Mouse (Mus musculus) common myeloid progenitor, adult 5-6 weeks (primary cell): ENCODE measurements around the gene Chil1. TPM values are rescaled to one million over a fixed set of nuclear protein-coding genes. Genes with fewer than 3 reads are reported as not detected.

Experiments used
- ATAC-seq: replicated peaks from 2 replicates; pipeline ENCODE4 v1.8.0; 2016; ENCODE audit warnings: low read depth, mild to moderate bottlenecking, moderate TSS enrichment, inconsistent platforms; ENCODE audit not compliant: poor library complexity, severe bottlenecking
- total RNA-seq: library from RNA; stranded (forward); fragments of 200-1000, 187-1606 nt; gene quantifications from 2 replicates; pipeline ENCODE4 v1.2.3, GENCODE M21; 2017

Chil1 gene
- total RNA-seq, 1 experiment from 2014 or later, result 3.1 TPM

- ATAC-seq, result peak; percentile 76
Observed at GRCm38 (mm10) chr1:134201751-134202420, 19.9 kb downstream of the Chil1 start.

- no peak for ATAC-seq
Observed at GRCm38 (mm10) chr1:134204230-134204629, 22.3 kb downstream of the Chil1 start.

DNA sequence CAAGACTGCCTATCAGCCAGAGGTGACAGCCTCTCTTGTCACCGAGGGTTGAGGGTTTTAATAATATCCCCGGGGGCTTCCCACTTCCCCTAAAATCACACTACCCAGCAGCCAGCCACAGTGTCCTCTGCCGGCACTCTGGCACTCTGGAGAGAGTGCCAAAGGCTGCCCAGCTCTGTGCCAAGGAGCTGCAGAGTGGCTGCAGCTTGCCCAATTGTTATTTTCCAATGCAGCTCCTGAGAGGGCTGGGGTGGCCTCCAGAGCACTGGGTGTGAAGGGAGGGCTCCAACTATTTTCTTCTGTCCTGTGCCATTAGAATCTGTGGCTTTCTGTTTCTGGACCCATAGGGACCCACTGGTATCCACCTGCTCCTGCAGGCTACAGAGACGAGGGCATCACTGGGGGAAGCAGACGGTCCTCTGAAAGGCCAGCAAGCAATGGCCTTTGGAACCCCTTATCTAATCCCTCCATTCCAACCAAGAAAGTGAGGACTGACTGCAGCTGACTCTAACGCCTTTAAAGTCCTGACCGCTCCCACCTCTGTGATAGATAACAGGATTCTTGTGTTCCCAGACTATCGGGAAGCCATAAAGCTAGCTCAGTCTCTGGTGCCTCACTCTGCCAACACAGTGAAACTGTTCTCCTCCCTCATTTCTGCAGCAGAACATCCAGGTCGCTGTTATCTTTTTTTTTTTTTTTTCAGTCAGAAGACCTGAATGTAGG, 23.5 kb downstream of the Chil1 start:
- 0 out of 2 replicates have a peak, but pooled peaks have one; percentile 17 for ATAC-seq

DNA sequence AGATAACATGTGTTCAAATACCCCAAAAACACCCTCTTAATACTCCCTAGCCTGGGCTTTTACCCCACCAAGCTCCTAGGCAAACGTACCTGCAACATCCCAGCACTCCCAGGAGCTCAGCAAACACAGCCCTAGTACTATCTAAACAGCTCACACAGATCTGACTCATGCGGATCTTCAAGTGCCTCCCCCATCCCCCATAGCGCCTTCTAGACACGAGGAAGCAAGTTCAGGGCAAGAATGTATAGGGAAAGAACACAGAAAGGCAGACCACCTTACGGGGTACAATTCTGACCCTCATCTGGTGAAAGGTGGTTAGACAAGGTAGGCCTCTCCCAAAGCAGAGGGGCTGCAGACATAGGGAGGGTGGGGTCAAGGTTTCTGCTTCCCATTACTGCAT, 24.1 kb downstream of the Chil1 start:
- no peak for ATAC-seq

DNA sequence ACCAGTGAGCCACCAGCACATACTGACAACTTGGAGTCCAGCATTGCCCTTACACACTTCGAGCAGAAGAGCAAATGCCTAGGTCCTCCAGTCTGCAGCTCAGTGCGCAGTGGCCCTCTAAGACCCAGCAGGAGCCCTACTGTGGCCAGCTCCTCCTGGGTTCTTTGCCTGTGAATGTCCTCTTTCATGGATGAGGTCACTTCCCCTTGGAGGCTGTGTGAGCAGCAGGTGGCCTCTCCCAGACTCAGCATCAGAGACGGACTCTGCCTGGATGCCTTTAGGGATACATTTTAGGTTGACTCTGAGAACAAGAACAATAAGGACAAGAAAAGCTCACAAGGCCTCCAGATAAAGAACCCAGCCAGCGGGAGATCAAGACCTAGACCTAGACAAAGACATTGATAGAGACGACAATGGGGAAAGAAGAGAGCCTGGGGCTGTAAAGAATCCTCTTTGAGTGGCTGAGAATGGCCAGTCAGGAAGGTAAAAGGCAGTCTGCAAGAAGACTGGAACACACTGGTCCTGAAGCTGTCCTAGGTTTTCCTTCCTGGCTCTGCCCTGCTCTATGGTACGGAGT, 28.3 kb downstream of the Chil1 start:
- no peak for ATAC-seq

DNA sequence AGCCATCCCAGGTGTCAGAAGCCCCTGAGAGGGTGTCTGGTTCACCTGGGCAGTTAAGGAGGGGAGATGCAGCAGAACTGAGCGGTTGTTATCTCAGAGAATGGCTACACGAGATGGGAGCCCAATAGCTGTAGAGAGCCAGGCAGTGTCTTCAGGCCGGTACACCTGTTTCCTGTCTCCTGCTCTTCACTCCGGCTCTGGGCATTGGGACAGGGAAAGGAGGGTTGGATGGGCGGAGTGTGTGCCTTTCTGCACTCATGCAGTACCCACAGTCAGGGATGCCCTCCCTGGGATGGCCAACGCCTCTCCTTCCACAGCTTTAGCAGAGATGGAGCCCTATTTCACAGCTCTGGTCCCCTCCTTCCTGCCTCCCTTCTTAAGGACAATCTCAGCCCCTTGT, 29.1 kb downstream of the Chil1 start:
- ATAC-seq, result no peak

GRCm38 (mm10) chr1:134211631-134212030, 29.7 kb downstream of the Chil1 start:
- ATAC-seq, result no peak

DNA sequence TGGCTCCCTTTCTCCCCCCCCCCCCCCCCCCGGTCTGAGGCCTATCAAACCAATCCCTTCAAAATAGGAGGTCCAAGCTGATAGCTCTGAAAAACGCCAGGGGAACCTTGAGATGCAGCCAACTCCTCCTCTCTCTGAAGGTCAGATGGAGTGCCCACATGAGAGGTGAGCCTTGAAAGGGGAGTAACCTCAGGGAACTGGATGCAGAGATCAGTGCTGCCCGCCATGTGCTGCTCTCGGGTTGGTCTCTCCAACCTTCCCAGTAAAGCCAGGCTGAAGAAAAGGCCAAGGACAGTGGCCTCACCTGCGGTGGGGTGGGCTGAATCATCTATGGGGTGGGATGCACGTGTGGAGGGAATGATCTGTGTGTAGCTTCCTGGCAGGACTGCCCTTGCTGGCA, 30.4 kb downstream of the Chil1 start:
- no peak for ATAC-seq

GRCm38 (mm10) chr1:134213405-134213804, 31.4 kb downstream of the Chil1 start:
- ATAC-seq, result no peak

DNA sequence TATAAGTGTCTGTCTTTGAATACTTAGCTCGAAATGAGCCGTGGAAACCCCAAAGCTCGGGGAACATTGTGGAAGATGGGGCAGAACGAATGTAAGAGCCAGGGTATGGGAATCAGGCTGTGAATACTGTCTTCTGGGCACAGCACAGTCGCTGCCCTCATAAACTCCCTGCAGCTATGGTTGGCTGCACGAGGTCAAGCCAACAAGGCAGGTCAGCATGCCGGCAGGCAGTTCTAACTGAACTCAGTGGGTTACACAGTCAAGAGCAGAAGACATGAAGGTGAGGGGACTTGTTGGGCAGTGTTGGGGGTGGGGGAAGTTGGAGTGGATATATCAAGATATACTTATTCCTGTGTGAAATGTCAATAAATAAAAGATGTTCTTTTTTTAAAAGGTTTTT, 33.1 kb downstream of the Chil1 start:
- no peak for ATAC-seq

DNA sequence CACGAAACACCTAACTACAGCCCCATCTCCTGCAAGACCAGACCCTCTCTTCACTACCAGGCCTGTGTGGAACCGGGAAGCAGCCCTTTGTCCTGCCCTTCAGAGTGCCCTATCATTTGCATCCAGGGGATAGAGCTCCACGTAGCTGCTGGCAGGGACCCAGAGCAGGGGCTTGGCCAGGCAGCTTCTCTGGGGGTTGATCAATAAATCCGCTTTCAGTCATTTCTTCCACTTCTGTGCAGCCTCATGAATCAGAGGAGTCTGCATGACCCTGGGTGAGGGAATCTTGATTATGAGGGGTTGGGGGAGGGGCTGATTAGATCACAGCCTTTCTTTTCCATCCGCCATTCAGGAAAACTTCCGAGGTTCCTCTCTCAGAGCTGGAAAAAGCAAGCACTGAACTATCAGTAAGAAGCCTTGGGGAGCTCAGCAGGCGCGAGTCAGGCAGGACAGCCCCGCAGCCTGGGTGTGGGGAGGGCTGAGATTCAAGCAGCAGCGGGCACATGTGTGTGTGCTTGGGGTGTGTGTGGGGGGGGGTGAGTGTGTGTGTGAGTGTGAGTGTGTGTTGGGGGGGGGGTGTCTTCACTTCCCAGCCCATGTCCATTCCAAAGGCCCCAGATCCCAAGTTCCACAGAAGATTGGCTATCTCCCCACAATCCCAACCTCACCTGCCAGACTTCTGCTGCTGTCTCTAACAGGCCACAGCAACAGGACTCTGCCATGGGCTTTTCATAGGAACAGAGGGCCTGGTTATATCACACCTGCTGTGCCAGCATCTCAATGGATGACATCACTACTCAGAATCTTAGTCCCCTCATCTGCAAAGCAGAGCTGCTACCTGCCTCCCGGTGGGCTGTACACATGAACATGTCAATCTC, 34.0 kb downstream of the Chil1 start:
- ATAC-seq, result no peak

GRCm38 (mm10) chr1:134216629-134216971, 34.6 kb downstream of the Chil1 start:
- no peak for ATAC-seq

- no peak for ATAC-seq
Observed at GRCm38 (mm10) chr1:134217028-134217481, 35.1 kb downstream of the Chil1 start.

DNA sequence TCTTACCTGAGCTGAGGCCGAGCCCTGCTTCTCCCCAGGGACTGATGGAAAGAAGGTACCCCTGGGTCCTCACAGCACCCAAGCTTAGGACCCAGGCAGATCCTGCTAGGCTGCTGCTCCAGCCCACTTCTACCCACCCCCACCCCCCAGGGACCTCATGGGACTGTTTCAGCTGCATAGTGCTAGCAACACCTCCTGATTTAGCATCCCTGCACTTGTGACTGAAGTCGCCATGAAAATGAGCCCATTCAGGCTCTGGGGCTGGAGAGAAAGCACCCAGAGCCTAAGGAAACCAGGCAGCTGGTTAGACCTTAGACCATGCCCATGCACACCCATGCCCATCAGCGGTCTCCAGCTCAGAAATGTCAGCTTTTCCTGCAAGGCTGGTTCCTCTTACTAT, 36.0 kb downstream of the Chil1 start:
- ATAC-seq, result no peak

DNA sequence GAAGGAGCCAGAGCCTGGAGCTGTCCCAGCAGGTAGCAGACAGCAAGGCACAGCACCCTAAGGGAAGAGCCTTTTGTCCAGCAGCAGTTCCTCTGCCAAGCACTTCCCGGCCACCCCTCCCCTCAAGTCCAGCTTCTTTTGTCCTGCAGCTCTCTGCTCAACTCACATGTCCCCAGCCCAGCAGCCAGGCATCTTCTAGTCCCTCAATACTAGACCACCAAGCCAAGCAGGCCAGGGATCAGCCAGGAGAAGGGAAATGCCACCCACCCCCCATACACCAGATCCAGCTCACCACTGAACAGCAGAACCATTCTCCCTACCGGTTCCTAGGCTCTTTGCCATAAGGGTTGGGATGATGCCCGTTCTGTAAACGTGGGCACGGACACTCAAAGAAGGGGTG, 37.6 kb downstream of the Chil1 start:
- ATAC-seq, result no peak

DNA sequence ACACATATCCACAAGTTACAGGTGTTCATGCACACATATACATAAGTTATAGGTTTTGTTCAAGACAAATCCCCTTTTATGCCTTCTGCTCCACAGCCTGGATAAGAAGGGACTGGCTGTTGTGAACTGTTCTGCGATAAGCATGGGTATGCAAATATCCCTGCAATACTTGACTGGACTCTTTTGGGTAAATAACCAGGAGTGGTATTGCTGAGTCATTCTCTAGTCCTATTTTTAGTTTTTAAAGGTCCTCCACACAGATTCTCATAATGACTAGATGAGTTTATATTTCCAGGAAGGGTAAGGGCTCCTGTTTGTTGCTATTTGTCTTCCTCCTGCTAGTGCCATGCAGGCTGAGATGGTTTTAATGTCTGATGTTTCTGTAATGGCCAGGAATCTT, 39.2 kb downstream of the Chil1 start:
- 0 out of 2 replicates have a peak, but pooled peaks have one; percentile 39 for ATAC-seq

DNA sequence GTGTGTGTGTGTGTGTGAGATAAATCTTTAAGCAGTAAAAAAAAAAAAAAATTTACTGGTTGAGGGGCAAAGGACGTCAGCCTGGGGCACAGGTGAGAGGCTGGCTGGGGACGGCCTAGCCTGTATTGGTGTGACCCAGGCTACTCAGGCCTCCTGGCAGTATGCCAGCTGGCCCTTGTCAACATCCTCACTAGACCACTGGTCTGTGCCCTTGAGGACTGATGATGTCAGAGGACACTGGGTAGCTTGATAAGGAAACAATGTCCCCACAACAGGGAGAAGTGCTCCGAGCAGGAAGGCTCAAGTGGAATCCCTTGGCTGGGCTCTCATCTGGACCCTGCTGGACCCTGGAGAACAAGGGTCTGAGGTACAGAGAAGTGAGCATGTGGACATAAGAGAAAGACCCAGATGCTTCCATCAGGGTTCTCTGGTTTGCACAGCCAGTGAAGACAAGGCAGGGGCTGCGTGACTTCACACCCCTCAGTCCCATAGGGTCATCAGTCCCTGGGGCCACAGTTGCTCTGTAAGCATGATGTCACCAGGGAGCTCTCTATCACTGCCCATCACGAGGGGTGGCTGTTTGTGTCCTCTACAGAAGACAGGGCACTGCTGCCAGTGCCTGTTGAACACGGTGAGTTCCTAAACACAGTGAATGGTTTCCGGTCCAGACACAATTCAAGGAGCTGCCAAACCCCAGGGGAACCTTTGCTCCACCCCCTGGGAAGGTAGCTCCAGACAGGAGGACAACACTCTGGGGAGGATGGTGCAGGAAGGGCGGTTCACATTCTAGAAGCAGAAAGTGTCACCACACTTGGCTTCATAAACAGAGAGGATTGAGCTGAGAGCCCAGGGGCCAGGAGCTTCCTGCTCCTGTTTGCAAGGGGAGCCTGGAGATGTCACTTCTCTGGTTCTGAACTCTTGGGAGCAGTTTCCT, 40.4 kb downstream of the Chil1 start:
- ATAC-seq, result no peak

- ATAC-seq, result no peak
Observed at GRCm38 (mm10) chr1:134224649-134225227, 42.8 kb downstream of the Chil1 start.

- ATAC-seq, result no peak
Observed at GRCm38 (mm10) chr1:134225375-134225774, 43.4 kb downstream of the Chil1 start.
